Mouse (Mus musculus) liver, embryonic 16.5 days (tissue): ENCODE results near the gene Efna4. TPM values are rescaled to one million over a fixed set of nuclear protein-coding genes. Genes with fewer than 3 reads are reported as not detected.

Experiments used
- ATAC-seq: fragments of 200-750 bp; cut with Nextera tagmentation; 2 replicates; pipeline ENCODE4 v1.8.0; 2017; ENCODE audit warnings: low read depth, mild to moderate bottlenecking, moderate number of reproducible peaks, moderate library complexity
- H3K27ac ChIP-seq: fragments of 300-500 bp; sonication (generic); 2 replicates; pipeline ENCODE4 v1.5.1; 2014; ENCODE audit warnings: mild to moderate bottlenecking, low read length
- H3K27me3 ChIP-seq: fragments of 300-500 bp; sonication (generic); 2 replicates; pipeline ENCODE4 v1.6.1; 2014; ENCODE audit warnings: low read depth, low read length, mixed read lengths; ENCODE audit not compliant: control insufficient read depth, insufficient read depth
- H3K36me3 ChIP-seq: fragments of 300-500 bp; sonication (generic); 2 replicates; pipeline ENCODE4 v1.6.1; 2014; ENCODE audit warnings: mild to moderate bottlenecking; ENCODE audit not compliant: control insufficient read depth, insufficient read depth
- H3K4me1 ChIP-seq: fragments of 300-500 bp; sonication (generic); 2 replicates; pipeline ENCODE4 v1.6.1; 2014; ENCODE audit warnings: low read depth, low read length, mixed read lengths; ENCODE audit not compliant: control insufficient read depth
- H3K4me2 ChIP-seq: fragments of 300-500 bp; sonication (generic); 2 replicates; pipeline ENCODE4 v1.6.1; 2014; ENCODE audit warnings: low read depth, low read length, mixed read lengths
- H3K4me3 ChIP-seq: fragments of 300-500 bp; sonication (generic); 2 replicates; pipeline ENCODE4 v1.5.1; 2014; ENCODE audit warnings: low read depth, mild to moderate bottlenecking, low read length
- H3K9ac ChIP-seq: fragments of 300-500 bp; sonication (generic); 2 replicates; pipeline ENCODE4 v1.6.1; 2014; ENCODE audit warnings: low read depth, low read length
- H3K9me3 ChIP-seq: fragments of 300-500 bp; sonication (generic); replicated peaks from 2 replicates; pipeline ENCODE4 v1.6.1; 2016; ENCODE audit warnings: low read length; ENCODE audit not compliant: control insufficient read depth
- WGBS: fragments of 180-500 bp; shearing (Covaris S2); extraction: QIAGEN DNeasy Blood & Tissue Kit; methylation state at CpG from one replicate; pipeline ENCODE4 v1.1.7; 2014; ENCODE audit not compliant: insufficient replicate concordance; 5-methylcytosine and 5-hydroxymethylcytosine counted together
- polyA plus RNA-seq: library from polyadenylated mRNA; unstranded; fragments of >200 nt; fragmentation: Nextera tagmentation; extraction: Ambion mirVana; gene quantifications from 2 replicates; pipeline ENCODE4 v1.2.1, GENCODE M21; 2015

Efna4 gene
- polyA plus RNA-seq, 1 experiment from 2014 or later = 0.51 TPM

DNA sequence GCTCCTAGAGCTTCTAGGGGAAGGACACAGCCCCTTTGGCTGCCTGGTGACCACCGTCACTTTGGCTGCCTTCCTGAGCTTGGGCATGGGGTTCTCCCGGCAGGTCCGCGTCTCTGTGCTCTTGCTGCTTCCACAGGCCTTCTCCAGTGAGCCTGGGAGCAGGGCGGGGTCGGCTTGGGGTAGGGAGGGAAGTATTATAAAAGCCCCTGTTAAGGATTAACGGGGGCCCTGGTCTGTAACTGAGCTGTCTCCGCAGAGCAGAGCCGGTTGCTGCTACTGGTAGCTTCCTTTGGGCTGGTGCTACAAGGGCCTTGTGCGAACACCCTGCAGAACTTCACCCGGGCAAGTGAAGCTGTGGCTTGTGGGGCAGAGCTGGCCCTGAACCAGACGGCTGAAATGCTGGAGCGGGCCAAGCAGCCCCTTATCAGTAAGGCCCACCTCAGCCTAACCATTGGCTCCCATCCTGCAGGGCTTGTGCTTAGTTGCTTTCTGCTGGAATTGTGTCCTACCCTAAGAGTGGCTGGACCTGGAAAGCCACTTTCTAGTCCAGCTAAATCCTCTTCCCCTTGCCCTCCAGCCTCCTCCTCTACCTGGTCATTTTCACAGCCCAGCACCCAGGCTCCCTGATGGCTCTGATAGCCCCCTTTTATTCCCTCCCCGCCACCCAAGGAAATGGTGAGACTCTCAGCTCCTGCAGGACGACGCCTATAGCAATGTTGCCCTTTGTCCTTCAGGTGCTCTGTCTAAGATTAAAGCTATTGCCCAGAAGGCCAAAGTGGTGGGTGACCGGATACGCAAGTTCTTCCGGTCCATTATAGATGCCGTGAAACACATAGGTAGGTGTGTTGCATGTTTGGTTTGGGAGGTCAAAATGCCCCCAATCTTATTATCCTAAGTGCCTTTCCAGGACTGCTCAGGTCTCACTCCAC is 27.9 kb upstream of the Efna4 start:
- Histone ChIP-seq H3K9ac (no peak overlapping the region), H3K27me3 (no peaks in the 10 kb centered on the region), H3K4me1 (no peaks in the 10 kb centered on the region), H3K27ac (no peak overlapping the region), H3K4me3 (no peak overlapping the region), H3K4me2 (no peak overlapping the region), H3K9me3 (no peaks in the 10 kb centered on the region), H3K36me3 (no peaks in the 10 kb centered on the region)
- no peak for ATAC-seq
- 65% methylated on average over 20 of the region's 20 CpGs for WGBS

- H3K4me2 ChIP-seq = no peak within 1 kb of the TSS
- 75% methylated on average over 11 of the region's 11 CpGs for WGBS
Observed at GRCm38 (mm10) chr3:89365153-89365485, 27.3 kb upstream of the Efna4 start, which contains the start of gene Dcst1. Gene Dcst1, minus strand, starts transcription at chr3:89365253.

DNA sequence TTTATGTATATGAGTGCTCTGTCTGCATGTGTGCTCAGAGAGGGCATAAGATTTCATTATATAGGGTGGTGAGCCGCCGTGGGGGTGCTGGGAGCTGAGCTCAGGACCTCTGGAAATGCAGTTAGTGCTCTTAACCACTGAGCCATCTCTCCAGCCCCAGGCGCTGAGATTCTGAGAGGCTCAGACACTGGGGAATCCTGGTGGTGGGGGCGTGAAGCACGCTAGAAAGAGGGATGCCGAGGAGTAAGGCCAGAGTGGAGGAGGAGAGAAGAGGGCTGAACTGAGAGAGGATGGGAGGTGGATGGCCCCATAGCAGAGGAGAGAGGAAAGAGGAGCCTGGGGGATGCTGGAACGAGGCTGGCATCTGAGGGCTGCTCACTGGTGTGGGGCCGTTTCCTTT is 26.8 kb upstream of the Efna4 start:
- Histone ChIP-seq H3K4me3 (no peak overlapping the region), H3K9ac (no peak overlapping the region), H3K27me3 (no peaks in the 10 kb centered on the region), H3K36me3 (no peaks in the 10 kb centered on the region), H3K9me3 (no peaks in the 10 kb centered on the region), H3K27ac (no peak overlapping the region), H3K4me2 (no peak overlapping the region), H3K4me1 (no peaks in the 10 kb centered on the region)
- WGBS = 55% methylated on average over 8 of the region's 8 CpGs
- no peak for ATAC-seq

More at GRCm38 (mm10) chr3:89365153-89365485, 27.3 kb upstream of the Efna4 start, which contains the start of gene Dcst1:
- Histone ChIP-seq H3K27me3 (no peaks in the 10 kb centered on the region), H3K4me1 (no peaks in the 10 kb centered on the region), H3K36me3 (no peaks in the 10 kb centered on the region), H3K9me3 (no peaks in the 10 kb centered on the region), H3K27ac (no peak within 1 kb of the TSS), H3K4me3 (no peak within 1 kb of the TSS), H3K9ac (no peak within 1 kb of the TSS)
- ATAC-seq = no peak

GRCm38 (mm10) chr3:89361675-89362074 is 23.8 kb upstream of the Efna4 start, which contains the start of gene Dcst2:
Gene Dcst2, plus strand, starts transcription at chr3:89361975.
- H3K27ac ChIP-seq = no peak within 1 kb of the TSS
- H3K9me3 ChIP-seq = no peaks in the 10 kb centered on the region
- WGBS = 74% methylated on average over 7 of the region's 7 CpGs
- H3K9ac ChIP-seq = no peak within 1 kb of the TSS
- H3K36me3 ChIP-seq = no peaks in the 10 kb centered on the region
- H3K27me3 ChIP-seq = no peaks in the 10 kb centered on the region
- ATAC-seq = no peak
- no peaks in the 10 kb centered on the region for H3K4me1 ChIP-seq
- no peak within 1 kb of the TSS for H3K4me3 ChIP-seq
- no peak within 1 kb of the TSS for H3K4me2 ChIP-seq

DNA sequence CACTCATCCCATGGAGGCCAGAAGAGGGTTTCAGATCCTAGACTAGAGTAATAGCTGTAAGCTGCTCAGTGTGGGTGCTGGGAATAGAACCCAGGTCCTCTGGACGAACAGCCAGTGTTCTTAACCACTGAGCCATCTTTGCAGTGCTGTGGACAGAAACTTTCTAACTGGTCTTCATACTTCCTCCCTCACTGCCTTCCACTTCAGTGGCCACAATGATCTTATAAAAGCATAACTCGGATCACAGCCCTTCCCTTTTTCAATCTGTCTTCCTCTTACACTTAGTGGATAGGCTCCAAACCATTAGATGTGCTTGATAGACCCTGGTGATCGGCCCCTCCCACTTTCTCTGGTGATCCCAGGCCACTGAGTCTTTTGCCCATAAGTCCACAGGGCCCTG is 22.4 kb upstream of the Efna4 start:
- no peak for ATAC-seq

GRCm38 (mm10) chr3:89359630-89360029 is 21.8 kb upstream of the Efna4 start:
- no peak overlapping the region for H3K4me2 ChIP-seq
- 48% methylated on average over 6 of the region's 6 CpGs for WGBS

More for the DNA sequence above, 22.4 kb upstream of the Efna4 start:
- no peak overlapping the region for H3K27ac ChIP-seq
- H3K9ac ChIP-seq = no peak overlapping the region
- no peak overlapping the region for H3K4me3 ChIP-seq
- WGBS = 34% methylated on average over 3 of the region's 3 CpGs
- H3K9me3 ChIP-seq = no peaks in the 10 kb centered on the region
- H3K27me3 ChIP-seq = no peaks in the 10 kb centered on the region
- no peak overlapping the region for H3K4me2 ChIP-seq
- H3K36me3 ChIP-seq = no peaks in the 10 kb centered on the region
- H3K4me1 ChIP-seq = no peaks in the 10 kb centered on the region

GRCm38 (mm10) chr3:89356029-89356428 is 18.2 kb upstream of the Efna4 start:
- Histone ChIP-seq H3K4me3 (no peak overlapping the region), H3K36me3 (no peaks in the 10 kb centered on the region), H3K27ac (no peak overlapping the region), H3K4me1 (no peaks in the 10 kb centered on the region), H3K4me2 (no peak overlapping the region), H3K9ac (no peak overlapping the region), H3K9me3 (no peaks in the 10 kb centered on the region), H3K27me3 (peaks cover 8% of the 10 kb centered on the region)
- 60% methylated on average over 9 of the region's 9 CpGs for WGBS
- no peak for ATAC-seq

More at GRCm38 (mm10) chr3:89359630-89360029, 21.8 kb upstream of the Efna4 start:
- Histone ChIP-seq H3K4me3 (no peak overlapping the region), H3K27me3 (no peaks in the 10 kb centered on the region), H3K9ac (no peak overlapping the region), H3K4me1 (no peaks in the 10 kb centered on the region), H3K36me3 (no peaks in the 10 kb centered on the region), H3K9me3 (no peaks in the 10 kb centered on the region), H3K27ac (no peak overlapping the region)
- ATAC-seq = no peak

DNA sequence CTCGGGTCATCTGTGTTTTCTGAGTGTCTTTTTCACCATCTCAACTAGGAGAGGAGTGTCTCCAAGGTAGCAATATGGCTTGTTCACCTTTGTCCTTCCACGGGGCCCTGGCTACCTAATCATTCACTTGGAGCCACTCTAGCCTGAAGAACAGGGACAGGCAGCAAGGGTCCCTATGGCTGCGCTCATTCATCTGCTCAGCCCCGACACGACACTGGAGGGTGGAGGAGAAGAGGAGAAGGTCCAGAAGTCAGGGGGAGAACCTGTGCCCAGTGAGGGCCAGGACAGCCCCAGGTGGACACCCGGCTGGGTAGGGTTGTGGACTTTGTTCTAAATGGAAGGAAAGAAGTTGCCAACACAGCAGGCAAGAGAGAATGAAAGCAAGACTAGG is 17.7 kb upstream of the Efna4 start:
- no peaks in the 10 kb centered on the region for H3K4me1 ChIP-seq
- no peak overlapping the region for H3K9ac ChIP-seq
- WGBS = 60% methylated on average over 6 of the region's 6 CpGs
- no peak overlapping the region for H3K4me2 ChIP-seq
- H3K4me3 ChIP-seq = no peak overlapping the region
- H3K27me3 ChIP-seq = peaks cover 13% of the 10 kb centered on the region
- no peaks in the 10 kb centered on the region for H3K9me3 ChIP-seq
- no peak for ATAC-seq
- H3K36me3 ChIP-seq = no peaks in the 10 kb centered on the region
- no peak overlapping the region for H3K27ac ChIP-seq

GRCm38 (mm10) chr3:89354816-89355511 is 17.1 kb upstream of the Efna4 start:
- ATAC-seq = no peak
- WGBS = 19% methylated on average over 5 of the region's 5 CpGs
- H3K4me2 ChIP-seq = no peak overlapping the region
- no peaks in the 10 kb centered on the region for H3K9me3 ChIP-seq
- no peaks in the 10 kb centered on the region for H3K36me3 ChIP-seq
- no peak overlapping the region for H3K4me3 ChIP-seq
- peaks cover 5% of the 10 kb centered on the region for H3K4me1 ChIP-seq
- H3K27ac ChIP-seq = no peak overlapping the region
- peaks cover 18% of the 10 kb centered on the region for H3K27me3 ChIP-seq
- no peak overlapping the region for H3K9ac ChIP-seq
